Mouse (Mus musculus) kidney, postnatal 36 days (tissue): ENCODE measurements at regions not wholly inside any gene's neighbourhood (a gene's known extent, or its start where the extent isn't known, plus 50 kb on each side); places are given as distances from the start of the nearest gene placed in this dataset.

Experiments used
- DNase-seq, 2 experiments: peaks; one replicate each; pipeline ENCODE4 v3.0.0; 2021 to 2022; ENCODE audit warnings: mixed read lengths in 2 of 2

DNA sequence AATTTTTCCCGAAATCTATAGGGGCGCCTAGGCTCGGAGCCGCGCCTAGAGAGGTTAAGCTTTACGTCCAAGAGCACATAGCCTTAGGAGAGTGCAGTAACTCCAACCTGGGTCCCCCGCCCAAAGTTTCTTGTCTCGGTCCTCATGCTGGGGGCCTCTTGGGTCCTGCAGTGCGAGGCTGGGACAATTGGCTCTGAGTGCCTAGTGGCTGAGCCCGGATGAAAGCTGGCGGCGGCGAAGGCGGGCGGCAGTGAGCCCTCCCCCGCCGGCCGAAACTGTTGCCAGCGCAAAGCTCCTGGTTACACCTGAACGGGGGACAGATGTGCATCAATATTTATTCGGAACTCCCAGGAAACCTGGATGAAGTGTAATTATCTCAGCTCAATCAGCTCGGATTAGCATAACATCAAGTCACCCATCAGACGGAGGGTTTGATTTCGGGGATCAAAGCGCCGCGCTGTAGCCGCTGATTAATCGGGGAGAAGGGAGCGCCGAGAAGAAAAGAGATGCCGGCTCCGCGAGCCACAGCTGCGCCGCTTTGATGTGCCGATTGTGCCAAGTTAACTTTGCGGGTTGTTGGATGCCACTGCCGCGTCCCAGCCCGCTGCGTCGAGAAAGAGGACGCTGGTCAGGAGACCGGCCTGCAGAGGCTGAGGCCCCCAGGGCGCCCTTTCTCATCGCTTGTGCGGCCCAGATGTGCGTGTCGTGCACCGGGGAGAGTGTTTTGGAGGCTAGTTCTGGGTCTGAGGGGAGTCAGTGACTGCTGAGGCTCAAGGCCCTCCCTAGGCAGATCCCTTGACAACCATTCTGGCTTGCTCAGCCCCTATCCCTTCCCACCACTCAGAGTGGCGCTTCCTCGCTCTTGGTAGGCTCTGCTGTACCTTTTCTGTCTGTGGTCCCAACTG, 123.7 kb upstream of the 4931429L15Rik start:
- DNase-seq = peak in 1 of 2 experiments; percentile 20

DNA sequence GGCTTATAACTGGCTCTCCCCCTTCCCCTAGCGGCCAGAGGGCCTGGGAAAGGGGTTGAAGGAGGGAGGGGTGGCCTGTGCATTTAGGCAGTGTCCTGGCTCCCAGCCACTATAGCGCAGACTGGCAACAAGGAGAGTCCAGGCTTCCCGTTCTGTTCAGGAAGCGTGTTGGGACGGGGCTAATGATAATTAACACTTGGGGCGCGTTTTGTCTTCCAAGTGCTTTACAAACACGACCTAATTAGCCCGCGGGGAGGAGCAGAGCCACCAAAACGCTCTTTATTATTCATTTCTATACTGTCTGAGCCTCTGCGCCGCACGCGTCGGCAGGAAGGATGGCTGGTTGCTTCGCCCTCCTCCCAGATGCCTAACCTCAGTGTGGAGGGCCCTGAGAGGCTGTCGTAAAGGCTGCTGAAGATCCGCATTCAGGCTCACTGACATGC, 123.0 kb upstream of the 4931429L15Rik start:
- DNase-seq = no peak

DNA sequence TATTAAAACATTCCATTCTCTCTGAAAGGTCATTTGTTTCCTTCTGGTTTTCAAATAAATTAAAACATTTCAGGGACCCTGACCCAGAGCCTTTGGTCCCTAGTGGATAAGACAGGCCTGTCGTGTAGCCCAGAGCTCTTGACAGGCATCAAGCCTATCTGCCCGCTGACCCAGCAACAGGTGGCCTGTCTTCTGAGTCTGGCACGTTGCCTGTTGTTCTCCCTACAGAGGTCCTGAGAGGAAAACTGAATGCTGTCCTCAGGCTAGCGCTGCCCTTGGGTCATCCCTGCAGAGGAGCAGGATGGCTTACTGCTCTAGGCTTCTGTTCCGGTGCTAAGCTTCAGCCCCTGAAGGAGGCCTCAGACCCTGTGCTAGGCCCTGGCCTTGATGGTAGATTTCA, 120.4 kb upstream of the 4931429L15Rik start:
- no peak for DNase-seq

DNA sequence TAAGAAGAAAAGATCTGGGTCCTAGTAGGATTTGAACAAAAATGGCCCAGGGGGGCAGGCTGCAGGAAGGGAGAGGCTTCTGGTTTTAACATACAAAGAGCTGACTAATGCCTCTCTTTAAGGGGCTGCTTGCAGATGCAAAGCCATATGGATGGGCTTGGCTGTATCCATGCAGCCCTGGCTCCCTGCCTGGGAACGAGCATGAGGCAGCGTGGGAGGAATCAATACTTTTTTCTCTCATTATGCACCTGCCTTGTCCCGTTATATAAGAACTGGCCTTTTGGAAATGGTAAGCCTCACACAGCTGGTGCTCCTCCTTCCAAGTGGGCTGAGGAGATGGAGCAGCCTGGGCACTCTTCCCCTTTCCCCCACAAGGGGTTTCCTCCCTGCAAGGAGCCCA, 114.9 kb upstream of the 4931429L15Rik start:
- DNase-seq = no peak

DNA sequence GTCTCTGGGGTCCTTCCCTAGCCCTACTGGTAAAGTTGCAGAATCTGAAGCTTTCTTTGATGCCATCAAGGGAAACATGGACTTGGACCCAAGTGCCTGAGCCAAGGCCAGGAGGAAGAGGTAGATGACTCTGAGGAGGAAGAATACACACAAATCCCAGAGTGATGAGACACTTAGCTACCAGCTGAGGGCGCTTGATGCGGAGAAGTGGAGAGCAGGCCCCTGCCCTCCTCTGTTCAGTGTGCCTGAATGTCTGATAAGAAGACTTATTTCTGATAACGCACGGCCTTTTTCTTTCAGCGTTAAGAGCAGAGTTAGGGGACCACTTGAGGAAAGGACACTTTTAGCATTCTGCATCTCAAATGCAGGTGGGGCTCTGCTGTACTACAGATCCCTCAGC, 113.9 kb upstream of the 4931429L15Rik start:
- no peak for DNase-seq

DNA sequence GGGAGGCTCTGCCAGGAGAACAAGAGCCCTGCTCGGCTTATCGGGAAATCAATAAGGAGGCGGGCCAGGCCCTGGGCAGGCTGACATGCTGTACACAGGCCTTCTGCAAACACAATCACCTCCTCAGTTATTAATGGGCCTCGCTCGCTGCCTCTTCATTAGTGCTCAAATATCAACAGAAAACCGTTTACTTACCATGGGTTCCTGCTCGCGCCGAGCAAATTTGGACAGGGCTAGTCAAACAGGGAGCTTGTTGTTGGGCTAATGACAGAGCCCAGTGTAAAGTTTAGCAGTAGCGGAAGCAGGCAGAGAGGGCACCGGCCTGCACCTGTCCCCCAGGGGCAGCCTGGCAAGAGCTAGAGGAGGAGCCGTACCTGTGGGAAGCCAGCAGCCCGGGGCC, 111.3 kb upstream of the 4931429L15Rik start:
- DNase-seq = no peak

DNA sequence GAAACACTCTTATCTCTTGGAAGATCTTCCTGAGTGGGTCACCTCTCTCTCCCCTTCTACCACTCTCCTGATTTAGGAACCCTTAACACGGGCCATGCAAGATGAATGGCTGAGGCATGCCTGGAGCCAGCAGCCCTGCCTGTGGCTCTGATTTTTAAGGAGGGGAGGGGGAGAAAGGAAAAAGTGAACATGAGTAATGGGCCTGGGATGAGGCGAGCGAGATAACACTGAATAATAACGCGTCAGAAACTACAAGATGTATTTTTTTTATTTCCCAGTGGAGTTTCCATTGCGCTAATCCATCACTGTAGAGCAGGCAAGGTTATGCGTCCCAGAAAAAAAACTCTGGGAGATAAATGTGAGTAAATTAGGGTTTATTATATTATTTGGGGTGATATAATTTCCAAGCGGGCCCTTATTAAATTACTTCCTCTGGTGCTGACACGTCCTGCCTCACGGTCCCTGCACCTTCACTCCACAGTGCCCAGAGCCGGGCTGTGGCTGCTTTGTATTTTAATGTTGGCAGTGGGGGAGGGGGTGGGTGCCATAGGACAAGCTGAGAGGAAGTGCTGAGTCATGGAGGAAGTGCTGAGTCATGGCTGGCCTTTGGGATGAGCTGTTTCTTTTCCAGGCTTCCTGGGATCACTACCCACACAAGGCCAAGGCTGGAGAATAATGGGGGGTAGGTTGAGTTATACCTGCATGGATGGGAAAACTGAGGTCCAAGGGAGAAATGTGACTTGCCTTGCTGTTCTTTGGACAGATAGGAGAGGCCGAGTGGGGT, 103.6 kb upstream of the 4931429L15Rik start:
- no peak for DNase-seq

DNA sequence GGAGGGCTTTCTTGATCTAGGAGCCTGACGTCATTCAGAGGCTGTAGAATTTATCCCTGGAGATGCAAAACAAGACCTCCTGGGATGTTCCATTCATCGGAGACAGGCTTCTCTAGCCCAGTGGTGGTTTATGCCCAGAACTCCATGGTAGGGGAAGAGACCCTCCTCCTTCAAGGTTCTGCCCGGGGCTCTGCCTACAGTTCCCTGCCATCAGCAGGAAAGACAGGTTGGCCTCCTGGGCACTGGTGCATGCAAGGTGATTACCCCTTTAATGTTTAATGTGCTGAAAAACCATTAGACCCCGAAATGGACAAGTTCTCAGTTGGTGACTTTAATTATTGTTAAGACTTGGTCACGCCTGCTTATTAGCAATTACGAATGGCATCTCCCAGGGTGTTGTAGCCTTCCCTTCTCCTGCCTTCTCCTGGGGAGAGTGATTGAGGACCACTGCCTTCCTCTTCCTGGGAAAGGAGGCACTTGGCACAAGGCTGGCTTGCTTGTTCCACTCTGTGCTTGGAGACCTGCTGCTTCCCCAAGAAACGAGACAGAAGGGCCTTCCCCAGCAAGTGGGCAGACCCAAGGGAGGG, 102.0 kb upstream of the 4931429L15Rik start:
- no peak for DNase-seq

DNA sequence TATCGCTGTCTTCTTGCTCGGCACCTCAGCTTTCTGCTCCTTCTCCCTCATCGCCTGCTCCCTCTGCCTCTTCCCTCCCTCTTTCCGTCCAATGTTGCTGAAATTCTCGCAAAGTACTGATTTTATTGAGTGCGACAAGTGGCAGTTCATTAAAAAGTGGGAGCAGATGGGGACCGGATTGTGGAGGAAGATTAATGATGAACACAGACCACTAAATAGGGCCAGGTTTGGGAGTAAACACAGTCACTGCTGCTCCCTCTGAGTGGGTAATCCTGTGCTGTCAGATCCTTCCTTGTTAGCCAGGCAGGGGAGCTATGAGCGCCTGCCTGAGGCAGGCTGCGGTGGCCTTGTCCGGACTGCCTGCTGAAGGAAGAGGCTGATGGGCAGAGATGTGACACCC, 91.9 kb upstream of the 4931429L15Rik start:
- no peak for DNase-seq

DNA sequence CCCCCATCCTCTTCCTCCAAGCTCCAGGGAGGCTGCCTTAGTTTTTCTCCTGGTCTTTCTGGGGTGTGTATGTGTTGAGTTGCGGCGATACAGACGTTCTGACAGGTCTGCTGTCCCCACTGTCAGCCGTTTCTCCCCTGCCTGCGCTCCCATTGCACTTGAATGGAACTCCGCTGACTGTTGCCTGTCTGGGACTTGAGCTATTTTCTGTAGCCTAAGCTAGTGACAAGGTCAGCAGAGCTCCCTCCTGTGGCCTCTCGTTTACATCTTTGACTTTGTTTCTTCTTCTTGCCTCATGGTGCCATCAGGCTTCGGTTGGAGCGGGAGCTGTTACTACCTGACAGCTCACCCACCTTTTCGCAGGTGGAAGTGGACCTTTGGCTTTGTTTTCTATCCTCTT, 89.0 kb upstream of the 4931429L15Rik start:
- DNase-seq = no peak

DNA sequence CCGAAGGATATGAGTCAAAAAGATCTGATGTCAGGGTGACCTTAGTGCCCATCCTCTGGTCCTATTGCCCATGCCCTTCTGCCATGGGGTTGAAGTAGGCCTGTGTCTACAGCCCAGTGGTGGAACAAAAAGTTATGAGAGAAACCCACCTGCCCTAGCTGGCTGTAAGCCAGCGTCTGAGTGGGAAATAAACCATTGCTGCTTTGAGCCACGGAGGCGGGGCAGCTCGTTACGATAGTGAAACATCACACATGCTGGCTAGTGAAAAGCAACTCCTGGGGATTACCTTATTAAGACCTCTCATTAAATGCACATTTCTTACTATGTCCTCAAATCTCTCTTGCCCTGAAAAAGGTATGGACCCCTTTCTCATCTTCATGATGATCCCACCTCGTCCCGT, 86.8 kb upstream of the 4931429L15Rik start:
- DNase-seq = no peak

DNA sequence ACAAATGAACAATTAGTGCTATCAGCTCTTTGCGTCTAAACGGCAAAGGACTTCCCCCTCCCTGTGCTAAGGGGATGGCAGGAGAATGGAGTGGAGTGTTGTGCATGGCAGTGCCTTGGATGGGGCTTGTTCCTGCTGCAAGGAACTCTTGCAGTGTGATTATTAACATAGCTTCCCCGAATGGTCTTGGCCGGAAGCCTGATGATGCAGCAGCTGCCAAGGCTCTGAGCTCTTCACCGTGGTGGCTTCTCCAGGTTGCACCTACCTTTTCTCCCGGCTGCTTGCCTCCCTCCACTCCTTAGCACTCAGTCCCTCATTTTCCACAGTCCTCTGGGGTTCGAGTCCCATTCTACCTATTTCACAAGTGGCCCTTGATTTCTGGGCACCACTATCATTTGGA, 76.8 kb upstream of the 4931429L15Rik start:
- peak; percentile 37 to 75 for DNase-seq

DNA sequence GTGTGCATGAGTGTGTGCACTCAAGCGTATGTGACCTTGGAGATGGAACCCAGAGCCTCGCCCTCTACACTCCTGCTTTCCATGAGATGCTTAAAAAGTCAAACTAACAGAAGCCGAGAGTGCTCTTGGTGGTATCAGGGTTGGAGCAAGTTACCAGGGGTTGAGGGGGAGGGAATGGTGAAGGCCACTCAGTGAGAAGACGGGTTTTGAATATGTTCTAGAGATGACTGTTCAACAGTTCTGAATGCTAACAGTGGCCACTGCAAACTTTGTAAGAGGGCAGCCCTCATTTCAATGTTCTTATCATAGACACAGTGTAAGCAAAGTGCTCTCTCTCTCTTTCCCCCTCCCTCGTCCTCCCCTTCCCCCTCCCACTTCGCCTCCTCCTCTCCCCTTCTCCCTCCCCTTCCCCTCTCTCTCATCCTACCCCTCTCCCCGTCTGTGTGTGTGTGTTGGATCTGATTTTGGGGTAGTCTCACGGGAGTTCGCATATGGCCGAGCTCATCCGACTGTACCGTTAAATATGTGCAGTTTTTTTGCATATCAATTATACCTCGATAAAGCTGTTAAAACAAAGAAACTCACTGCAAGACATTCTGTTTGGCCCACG, 75.5 kb upstream of the 4931429L15Rik start:
- no peak for DNase-seq

DNA sequence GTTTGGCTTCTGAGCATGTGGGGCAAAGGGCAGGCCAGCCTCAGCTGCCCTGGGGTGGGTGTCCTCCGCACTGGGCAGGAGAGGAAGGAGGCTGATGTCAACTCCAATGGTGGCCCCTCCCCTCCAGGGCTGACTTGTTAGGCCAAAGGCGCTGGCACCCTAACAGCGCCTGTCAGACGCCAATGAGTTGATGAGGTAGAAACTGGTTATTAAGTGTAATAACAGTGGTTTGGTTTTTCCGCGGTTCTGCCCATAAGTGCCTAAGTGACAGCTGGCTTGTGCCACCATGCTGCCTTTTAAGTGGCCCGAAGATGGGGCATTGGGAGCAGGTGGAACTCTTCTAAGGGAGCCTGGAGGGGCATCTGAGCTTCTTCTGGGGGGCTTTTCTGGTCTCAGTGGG, 74.5 kb upstream of the 4931429L15Rik start:
- no peak for DNase-seq

DNA sequence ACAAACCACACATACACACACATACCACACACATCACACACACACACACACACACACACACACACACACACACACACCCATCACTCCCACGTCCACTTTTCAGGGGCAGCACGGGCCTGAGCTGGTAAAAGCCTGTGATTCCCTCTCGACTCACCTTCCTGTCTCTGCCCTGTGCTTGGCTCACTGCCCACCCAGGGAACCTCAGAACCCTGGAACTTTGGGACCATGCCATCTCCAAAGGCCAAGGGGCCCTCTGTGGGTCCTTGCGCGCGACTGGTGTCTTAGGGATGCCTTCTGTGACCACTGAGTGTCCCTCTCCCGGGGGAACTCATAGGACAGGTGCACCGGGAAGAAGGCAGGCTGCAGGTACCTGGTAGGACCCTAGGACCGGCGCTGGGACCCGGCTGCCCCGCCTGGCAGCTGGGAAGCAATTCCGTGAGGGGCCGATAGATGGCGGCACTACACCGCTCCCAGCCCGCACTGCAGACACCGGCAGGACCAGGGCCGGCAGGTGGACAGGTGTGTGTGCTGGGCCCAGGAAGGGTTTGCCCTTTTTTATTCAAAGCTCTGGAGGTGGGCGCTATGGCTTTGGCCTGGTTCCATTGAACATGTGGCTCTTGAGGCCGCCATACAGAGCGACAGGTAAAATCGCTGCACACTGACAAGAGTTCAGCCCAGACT, 73.0 kb upstream of the 4931429L15Rik start:
- DNase-seq = peak; percentile 53 to 84

DNA sequence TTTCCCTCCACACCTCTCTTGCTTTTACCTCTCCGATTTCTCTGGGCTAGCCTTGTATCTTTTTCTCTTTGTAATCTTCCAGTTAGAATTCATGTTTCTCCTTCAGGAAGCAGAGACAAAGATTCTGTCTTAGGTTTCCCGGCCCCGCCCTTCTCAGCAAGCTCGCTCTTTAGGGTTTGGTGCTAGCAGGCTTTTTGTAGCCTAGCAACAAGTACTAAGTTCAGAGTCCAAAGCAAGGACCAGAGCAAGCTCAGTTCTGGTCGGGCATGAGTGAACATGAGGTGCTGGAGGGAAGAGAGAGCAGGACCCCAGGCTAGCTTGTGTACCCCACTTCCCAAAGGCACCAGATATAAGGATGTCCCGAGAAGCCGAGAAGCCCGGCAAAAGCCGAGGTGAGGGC, 70.0 kb upstream of the 4931429L15Rik start:
- DNase-seq = peak; percentile 63 to 69

DNA sequence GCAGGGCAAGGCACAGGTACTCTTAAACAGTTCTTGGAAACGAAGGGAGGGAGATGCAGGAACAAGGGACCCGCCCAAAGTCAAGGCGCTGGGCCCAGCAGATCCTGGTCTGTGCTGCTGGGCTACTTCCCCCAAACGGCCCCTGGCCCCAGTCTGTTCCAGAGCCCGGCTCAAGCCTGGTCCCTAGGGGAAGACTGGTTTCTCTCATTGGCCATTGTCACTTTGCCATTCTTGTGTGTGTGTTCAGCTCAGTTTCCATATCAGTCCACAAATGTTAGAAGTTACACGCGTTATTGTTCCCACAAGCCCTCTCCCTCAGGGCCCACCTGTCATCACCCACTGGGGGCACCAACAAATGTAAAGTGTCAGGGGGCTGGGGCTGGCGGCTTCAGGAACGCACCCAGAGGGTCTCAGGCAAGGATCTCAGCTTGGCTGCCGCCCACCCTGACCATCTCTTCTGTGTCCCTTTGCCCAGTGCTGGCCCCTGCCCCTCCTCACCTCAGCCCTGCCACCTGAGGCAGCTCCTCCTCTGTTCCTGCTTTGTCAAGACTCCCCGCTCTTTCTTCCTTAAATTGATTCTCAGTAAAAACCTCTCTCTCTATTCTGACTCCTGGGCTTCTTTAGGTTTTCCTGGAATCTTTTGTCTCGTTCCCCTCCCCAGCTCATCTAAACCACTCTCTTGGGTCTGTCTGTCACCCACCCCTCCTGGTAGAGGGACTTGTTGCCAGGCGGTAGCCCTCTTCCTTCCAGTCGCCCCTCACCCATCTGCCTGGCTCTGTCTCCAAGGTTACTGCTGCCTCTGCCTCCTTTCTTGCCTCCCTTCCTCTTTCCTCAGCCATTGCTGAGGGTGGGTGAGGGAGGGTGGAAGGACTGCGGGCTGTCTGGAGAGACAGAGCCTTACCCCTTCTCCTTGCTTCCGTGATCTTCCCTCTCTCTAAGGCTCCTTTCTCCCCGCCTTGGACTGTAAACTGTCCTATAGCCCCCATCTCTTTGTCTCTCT, 69.2 kb upstream of the 4931429L15Rik start:
- no peak for DNase-seq

DNA sequence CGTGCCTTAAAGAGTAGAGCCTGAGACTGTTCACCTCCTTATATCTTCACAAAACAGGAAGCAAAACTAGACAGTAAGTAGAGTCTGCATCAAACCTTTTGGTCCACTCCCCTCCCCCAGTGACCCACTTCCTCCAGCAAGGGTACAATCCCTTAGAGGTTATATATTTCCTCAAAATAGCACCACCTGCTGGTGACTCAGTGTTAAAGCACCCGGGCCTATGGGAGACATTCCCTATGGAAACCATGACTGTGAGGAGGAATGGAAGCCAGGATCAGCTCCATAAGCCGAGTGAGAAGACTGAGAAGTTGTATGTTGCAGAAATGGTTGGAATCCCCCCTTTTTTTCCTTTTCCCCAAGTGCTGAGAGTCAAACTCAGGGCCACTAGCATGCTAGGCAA, 66.5 kb upstream of the 4931429L15Rik start:
- no peak for DNase-seq

DNA sequence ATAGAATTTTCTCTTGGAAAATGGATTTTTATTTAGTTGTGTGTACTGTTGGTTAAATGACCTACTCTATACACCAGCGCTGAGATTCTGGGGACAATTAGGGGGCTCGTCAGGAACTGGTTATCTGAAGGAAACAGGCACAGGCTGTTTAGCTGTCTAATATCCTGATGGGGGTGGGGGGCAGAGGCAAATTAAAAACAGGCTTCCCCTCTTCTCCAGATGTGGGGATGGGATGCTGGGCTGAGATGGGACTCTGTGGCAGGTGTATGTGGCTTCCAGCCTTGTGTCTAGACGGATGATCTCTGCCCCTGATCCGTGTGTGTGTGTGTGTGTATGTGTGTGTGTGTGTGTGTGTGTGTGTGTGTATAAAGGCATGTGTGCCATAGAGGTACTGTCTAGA, 61.6 kb upstream of the 4931429L15Rik start:
- no peak for DNase-seq

DNA sequence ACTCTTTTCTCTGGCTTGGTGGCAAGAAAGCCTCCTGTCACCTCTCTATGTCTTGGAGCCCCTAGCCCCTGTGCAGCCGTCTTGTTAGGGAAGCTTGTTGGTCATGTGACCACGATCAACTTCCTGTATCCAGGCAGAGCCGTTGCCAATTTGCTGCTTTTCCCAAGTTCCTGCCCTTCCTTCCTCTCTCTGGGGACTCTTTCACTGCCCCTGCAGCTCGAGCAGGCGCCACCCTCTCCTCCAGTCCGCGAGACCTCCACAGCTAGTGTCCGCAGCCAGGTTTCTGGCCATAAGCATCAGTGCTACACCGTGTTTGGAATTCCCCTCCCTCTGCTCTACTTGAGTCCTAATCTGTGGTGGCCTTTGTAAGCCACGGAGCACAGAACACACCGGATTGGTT, 59.7 kb upstream of the 4931429L15Rik start:
- DNase-seq = peak in 1 of 2 experiments; percentile 6

DNA sequence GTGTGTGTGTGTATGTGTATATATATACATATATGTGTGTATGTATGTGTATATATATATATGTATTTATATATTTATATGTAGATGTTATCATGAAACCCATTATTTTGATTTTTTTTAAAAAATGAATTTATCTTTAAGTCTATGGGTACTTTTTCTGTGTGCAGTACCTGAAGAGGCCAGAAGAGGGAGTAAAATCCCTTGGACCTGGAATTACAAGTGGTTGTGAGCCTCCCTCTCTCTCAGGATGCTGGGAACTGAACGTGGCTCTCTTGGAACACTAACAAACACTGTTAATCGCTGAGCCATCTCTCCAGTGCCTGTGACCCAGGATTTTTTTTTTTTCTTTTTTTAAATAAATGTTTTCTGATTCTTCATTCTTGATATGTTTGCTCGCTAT, 58.6 kb upstream of the 4931429L15Rik start:
- no peak for DNase-seq
